Mouse (Mus musculus) liver (tissue): ENCODE measurements around the gene Dync1li2.

Source experiments
- DNase-seq: peaks from one replicate; pipeline ENCODE4 v3.0.0-alpha.2; 2020; ENCODE audit warnings: mixed read lengths

Gene Dync1li2

DNA sequence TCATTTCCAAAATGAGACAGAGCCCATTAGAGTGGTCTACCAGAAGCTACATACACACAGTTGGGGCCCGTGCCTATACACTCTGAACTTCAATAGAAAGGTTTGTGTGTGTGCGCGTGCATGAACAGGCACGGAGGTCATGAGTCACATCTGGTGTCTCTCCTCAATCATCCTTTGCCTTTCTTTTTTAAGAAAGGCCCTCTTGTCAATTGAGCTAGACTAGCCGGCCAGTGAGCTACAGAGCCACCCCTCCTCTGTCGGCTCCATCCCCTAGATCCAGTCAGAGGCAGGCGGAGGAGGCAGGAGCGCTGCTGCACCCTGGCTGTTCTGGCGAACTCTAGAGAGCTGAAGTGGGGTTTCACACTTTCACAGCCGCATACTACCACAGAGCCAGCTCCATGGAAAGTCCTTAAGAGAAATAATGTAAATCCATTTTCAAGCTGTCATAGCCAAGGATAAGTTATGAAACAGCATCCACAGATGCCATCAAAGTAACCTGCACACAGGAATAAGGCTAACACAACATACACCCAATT is 63.5 kb downstream of the Dync1li2 start:
- no peak for DNase-seq

DNA sequence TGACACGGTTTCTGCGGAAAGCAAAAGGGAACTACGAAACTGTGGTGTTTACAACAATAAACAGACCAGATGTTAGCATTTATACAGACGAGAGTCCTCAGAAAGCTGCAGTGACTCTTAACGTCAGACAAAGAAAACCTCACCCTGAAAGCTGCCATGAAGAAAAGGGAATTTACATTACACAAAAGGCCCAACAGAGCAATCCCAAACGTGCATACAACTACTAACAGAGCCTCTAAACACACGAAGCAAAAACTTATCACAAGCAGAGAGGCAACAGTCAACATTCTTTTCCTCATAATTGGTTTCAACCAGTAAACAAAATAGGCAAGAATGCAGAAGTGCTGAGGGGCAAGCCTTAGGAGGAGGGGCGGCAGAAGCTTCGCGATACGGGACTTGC is 66.2 kb downstream of the Dync1li2 start:
- DNase-seq, result no peak

DNA sequence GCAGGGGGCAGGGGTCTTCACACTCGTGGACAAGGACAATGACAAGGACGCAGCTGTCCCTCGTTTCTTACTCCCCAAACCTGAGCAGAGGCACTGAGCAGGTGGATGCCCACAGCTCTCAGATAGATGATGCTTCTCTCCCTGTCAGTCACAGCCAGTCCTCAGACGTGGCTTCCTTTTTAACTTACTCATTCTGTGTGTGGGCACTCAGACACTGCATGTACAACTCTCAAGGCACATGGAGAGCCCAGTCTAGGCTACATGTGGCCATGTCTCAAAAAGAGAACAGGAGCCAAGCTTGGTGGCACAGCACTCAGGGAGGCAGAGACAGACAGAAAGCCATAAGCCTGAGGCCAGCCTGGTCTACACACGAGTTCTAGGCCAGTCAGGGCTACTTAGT is 66.9 kb downstream of the Dync1li2 start:
- DNase-seq, result no peak

DNA sequence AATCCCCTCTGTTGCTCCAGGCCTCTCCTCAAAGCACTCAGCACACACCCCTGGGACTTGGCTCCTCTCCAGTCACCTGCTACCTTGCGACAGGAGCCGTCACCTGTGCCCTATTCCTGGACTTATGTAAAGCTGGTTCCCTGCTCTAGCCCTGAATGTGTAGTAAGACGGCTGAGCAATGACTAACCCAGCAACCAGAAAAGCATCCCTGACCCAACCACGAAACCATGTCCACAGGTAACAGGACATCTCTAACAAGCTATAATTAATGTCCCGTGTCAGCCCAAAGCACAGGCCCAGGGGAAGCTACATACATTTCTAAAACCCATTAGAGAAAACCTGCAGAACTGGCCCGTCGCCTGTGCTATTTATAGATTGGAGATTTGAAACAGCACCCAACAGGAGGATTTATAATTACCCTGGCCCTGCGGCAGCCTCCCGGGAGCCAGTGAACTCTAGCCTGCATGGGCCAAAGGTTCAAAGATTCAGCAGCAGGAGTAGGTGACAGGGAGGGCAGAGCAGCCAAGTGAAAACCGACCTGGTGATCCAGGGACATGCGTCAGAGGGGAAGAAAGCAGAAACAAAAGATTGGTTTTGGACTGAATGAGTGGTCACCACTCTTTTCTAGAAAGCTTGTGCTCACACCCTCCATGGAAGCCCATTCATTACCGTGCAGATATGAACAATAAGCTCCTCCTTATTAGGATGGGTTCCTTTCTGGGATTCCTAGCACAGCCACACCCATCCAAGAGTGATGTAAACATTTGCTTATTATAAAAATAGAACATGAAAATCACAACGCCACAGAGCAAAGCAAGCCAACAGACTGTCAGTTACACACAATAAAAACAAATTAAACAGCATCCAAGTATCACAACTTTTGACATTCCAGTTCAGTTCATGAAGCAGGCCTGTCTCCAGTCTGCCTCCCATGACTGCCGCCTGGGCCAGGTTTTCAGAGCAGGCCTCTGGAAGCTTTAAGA is 67.7 kb downstream of the Dync1li2 start:
- peak; percentile 40 for DNase-seq

DNA sequence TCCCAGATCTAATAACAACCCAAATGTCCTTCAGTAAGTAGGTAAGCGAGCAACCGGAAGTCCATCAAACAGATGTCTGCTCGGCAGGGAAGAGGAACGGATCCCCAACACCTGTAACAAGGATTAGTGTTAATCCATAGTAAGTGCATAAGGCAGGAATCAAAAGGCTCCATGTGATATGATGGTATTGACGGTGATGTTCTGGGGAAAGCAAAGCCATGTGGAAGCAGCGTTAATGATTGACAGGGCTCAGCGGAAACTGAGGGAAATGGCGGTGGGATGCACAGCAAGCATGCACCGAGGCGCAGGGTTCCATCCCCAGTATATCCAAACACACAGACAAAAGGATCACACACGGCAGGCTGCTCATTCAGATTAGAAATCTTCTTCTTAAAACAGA is 68.6 kb downstream of the Dync1li2 start:
- DNase-seq, result no peak

DNA sequence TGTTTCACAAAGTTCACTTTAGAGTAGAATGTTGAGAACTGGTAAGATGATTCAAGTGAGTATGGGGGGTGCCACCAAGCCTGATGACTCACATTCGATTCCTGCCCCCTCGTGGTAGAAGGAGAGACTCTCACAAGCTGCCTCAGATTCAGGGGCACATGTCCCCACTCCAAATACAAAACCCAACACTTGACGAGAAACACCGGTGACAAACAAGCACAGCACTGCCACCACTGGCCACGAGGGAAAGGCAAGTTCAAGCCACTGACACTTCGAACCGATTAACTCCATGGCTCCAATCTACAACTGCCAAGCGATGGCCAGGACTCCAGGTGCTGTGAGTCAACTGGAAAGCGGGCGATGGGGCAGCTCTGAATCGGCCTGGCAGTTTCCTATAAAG is 69.1 kb downstream of the Dync1li2 start:
- no peak for DNase-seq

DNA sequence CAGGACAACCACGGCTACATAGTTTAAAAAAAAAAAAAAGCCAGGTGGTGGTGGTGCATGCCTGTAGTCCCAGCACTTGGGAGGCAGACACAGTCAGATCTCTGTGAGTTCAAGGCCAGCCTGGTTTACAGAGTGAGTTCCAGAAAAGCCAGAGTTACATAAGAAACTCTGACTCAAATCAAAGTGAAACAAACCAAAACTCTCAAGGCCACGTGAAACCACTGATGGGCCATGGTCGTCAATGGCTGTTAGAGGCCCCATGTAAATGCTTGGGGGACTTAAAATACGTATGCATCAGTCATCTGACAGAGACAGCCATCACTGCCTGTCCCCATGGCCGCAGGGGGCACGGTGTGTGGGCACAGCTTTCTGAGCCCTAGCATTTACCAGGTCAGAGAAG is 71.7 kb downstream of the Dync1li2 start:
- no peak for DNase-seq

DNA sequence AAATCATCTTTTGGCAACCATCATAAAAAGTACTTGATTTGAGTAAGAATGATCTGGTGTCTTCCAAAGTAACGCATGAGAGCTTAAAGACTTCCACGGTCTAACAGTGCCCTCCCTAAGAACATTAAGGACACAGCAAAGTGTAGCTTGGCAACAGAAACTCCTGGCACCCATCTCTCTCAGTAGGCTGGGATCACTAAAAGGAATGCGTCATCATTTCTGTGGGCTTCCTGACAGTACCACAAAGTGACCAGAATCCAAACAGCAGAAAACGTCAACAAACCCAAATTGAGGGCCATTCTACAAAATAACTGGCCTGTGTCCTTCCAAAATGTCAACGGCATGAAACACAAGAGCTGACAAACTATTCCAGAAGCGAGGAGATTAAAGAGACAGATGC is 72.8 kb downstream of the Dync1li2 start:
- DNase-seq, result no peak

- DNase-seq, result no peak
Observed at GRCm38 (mm10) chr8:104369591-104369990, 73.3 kb downstream of the Dync1li2 start.
